Mouse (Mus musculus) forebrain, embryonic 12.5 days (tissue): ENCODE measurements at regions not wholly inside any gene's neighbourhood (a gene's known extent, or its start where the extent isn't known, plus 50 kb on each side); places are given as distances from the start of the nearest gene placed in this dataset.
A peak's percentile ranks its signal among the peaks of the same experiment; 100 is the strongest.

Experiments used
- ATAC-seq: fragments of 200-750 bp; cut with Nextera tagmentation; 2 replicates; pipeline ENCODE4 v1.8.0; 2017; ENCODE audit warnings: moderate TSS enrichment; ENCODE audit not compliant: low FRiP score
- H3K27ac ChIP-seq: fragments of 300-500 bp; sonication (generic); 2 replicates; pipeline ENCODE4 v1.5.1; 2016; ENCODE audit warnings: mild to moderate bottlenecking
- H3K27me3 ChIP-seq: fragments of 300-500 bp; sonication (generic); 2 replicates; pipeline ENCODE4 v1.6.1; 2016; ENCODE audit warnings: mild to moderate bottlenecking
- H3K36me3 ChIP-seq: fragments of 300-500 bp; sonication (generic); replicated peaks from 2 replicates; pipeline ENCODE4 v1.6.1; 2016; ENCODE audit warnings: mild to moderate bottlenecking
- H3K4me1 ChIP-seq: fragments of 300-500 bp; sonication (generic); 2 replicates; pipeline ENCODE4 v1.6.1; 2016
- H3K4me2 ChIP-seq: fragments of 300-500 bp; sonication (generic); 2 replicates; pipeline ENCODE4 v1.6.1; 2016; ENCODE audit warnings: mild to moderate bottlenecking, moderate library complexity
- H3K4me3 ChIP-seq: fragments of 300-500 bp; sonication (generic); replicated peaks from 2 replicates; pipeline ENCODE4 v1.5.1; 2016; ENCODE audit warnings: mild to moderate bottlenecking
- H3K9ac ChIP-seq: fragments of 300-500 bp; sonication (generic); 2 replicates; pipeline ENCODE4 v1.6.1; 2016; ENCODE audit warnings: mild to moderate bottlenecking
- H3K9me3 ChIP-seq: fragments of 300-500 bp; sonication (generic); 2 replicates; pipeline ENCODE4 v1.6.1; 2016
- WGBS: fragments of 180-500 bp; shearing (Covaris S2); methylation state at CpG from one replicate; pipeline ENCODE4 v1.1.7; 2016; 5-methylcytosine and 5-hydroxymethylcytosine counted together

DNA sequence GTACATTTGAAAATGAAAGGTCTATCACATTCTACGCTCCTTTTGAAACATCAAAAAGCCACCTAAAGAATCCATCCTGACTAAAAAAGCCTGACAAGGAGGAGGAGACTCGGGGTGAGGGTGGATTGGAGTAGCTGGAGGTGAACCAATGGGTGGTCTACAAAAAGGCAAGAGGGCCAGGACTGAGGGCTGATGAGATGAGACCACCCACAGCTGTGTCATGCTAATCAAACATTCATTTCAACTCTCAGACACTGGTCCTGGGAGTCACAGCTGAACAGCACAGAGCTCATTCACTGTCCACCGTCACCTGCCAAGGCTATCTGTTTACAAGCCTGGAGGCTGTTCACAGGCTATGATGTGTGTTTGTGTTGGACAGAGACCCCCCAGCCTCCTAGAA lies 244.3 kb upstream of the Slc7a11 start:
- Histone ChIP-seq H3K27ac (no peak overlapping the region), H3K4me2 (no peak overlapping the region), H3K9me3 (no peaks in the 10 kb centered on the region), H3K4me1 (no peaks in the 10 kb centered on the region), H3K36me3 (no peaks in the 10 kb centered on the region), H3K9ac (no peak overlapping the region), H3K27me3 (no peaks in the 10 kb centered on the region), H3K4me3 (no peak overlapping the region)
- no peak for ATAC-seq
- WGBS: 66% methylated on average over 3 of the region's 3 CpGs

DNA sequence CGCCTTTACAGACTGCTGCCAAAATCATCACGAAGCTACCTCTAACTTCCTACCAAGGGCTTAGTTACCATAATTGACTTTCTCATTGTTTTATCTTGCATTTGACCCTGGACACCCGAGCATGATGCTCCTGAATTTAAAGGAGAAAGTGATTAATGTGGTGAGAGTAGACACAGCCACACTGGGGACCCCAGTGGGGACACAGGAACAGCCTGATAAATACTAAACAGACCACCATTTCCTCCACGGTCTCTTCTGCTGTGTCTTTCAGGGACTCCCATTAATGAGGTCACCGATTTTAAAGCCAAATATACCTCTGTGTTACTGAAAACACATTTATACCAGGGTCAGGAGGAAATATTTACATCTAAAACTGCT lies 235.2 kb upstream of the Slc7a11 start:
- H3K9ac ChIP-seq: no peak overlapping the region
- H3K27me3 ChIP-seq: no peaks in the 10 kb centered on the region
- H3K4me2 ChIP-seq: 0 out of 2 replicates have a peak overlapping the region, but pooled peaks have one; percentile 6
- 51% methylated on average over 5 of the region's 5 CpGs for WGBS
- no peaks in the 10 kb centered on the region for H3K9me3 ChIP-seq
- H3K4me1 ChIP-seq: peaks cover 17% of the 10 kb centered on the region
- 0 out of 2 replicates have a peak overlapping the region, but pooled peaks have one; percentile 63 for H3K27ac ChIP-seq
- H3K36me3 ChIP-seq: no peaks in the 10 kb centered on the region
- no peak overlapping the region for H3K4me3 ChIP-seq
- no peak for ATAC-seq

DNA sequence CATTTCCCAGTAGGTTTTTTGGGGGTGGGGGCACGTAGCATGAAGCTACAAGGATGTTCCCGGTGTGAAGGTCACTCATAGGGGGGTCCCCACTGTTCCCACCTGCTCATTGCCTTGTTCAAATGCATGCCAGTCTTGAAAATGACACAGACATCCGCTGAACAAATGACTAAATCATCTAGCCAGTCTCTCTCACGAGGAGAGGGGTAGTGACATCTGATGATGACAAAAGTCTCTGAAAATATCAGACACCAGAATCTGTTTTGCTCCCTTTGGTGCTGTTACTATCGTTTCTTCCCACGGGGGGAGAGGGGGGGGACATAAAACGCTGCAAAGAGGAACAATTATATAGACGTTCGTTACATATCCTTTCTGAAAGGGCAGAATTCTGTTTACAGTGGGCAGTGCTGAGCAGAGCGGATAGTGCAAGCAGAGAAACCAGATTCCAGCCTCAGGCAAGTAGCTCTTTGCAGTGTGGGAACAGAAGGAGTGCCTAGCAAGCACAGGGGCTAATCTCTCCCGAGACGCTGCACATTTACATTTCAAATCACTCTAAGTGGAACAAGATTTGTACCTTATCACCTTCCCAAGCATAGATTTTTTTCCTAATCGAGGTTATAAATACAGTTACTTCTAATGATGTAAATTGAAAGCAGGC lies 234.7 kb upstream of the Slc7a11 start:
- Histone ChIP-seq H3K4me3 (no peak overlapping the region), H3K4me2 (peak overlapping the region; percentile 6; the same call in 1 of the 2 replicates), H3K27me3 (no peaks in the 10 kb centered on the region), H3K9me3 (no peaks in the 10 kb centered on the region), H3K27ac (peak overlapping the region; percentile 63; the same call in 1 of the 2 replicates), H3K4me1 (peaks cover 17% of the 10 kb centered on the region), H3K36me3 (no peaks in the 10 kb centered on the region), H3K9ac (no peak overlapping the region)
- 39% methylated on average over 13 of the region's 13 CpGs for WGBS
- ATAC-seq: peak; percentile 72

DNA sequence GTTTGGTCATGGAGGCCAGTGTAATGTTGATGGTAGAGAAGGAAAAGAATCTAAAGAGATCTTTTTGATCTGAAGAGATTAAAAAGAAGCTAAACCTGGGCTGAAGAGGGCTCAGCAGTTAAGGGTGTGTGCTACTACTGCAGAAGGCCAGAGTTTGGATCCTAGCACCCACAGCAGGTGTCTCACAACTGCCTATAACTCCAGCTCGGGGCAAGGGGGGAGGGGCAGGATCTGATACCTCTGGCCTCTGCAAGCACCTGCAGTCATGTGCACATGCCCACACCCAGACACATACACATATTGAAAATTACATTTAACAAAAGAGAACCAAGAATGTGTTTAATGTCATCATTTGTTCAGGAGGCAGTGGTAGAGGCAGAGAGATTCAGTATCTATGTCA lies 232.4 kb upstream of the Slc7a11 start:
- H3K36me3 ChIP-seq: no peaks in the 10 kb centered on the region
- 71% methylated on average over 1 of the region's 1 CpGs for WGBS
- ATAC-seq: no peak
- H3K4me3 ChIP-seq: no peak overlapping the region
- H3K9me3 ChIP-seq: no peaks in the 10 kb centered on the region
- no peak overlapping the region for H3K9ac ChIP-seq
- no peak overlapping the region for H3K4me2 ChIP-seq
- no peak overlapping the region for H3K27ac ChIP-seq
- H3K4me1 ChIP-seq: peaks cover 17% of the 10 kb centered on the region
- no peaks in the 10 kb centered on the region for H3K27me3 ChIP-seq

DNA sequence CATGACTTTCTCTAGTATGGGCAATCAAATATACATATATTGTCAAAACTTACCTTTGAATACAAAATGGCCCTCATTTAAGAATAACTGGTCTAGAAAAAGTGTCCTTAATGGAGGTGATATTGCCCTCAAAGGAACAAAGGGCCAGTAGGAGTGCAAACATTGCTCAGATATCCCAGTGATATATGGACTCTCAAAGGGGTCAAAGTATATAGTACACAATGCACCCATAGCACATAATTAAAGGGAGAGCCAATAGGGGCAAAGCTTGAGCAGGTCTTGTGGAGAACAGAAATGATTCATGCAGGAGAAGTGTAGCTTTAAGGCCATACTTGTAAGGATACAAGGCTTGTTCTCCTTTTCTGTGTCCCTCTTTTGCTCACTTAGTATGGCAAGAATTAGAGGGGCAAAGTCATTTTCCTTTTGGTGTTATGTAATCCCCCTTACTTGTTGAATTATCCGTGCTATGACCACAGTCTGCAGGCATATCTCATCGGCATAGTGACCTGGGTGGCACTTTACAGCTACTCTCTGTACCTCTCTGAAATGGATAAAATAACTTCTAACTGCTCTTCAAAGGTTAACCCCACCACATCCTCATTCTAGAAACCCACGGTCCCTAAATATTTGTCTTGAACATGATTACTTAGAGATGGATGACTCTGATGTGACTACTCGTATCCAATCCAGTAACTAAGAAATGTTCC lies 231.6 kb upstream of the Slc7a11 start:
- Histone ChIP-seq H3K9me3 (no peaks in the 10 kb centered on the region), H3K4me3 (no peak overlapping the region), H3K4me1 (peaks cover 17% of the 10 kb centered on the region), H3K4me2 (no peak overlapping the region), H3K9ac (no peak overlapping the region), H3K27ac (no peak overlapping the region), H3K36me3 (no peaks in the 10 kb centered on the region), H3K27me3 (no peaks in the 10 kb centered on the region)
- WGBS: 92% methylated on average over 4 of the region's 4 CpGs
- no peak for ATAC-seq

DNA sequence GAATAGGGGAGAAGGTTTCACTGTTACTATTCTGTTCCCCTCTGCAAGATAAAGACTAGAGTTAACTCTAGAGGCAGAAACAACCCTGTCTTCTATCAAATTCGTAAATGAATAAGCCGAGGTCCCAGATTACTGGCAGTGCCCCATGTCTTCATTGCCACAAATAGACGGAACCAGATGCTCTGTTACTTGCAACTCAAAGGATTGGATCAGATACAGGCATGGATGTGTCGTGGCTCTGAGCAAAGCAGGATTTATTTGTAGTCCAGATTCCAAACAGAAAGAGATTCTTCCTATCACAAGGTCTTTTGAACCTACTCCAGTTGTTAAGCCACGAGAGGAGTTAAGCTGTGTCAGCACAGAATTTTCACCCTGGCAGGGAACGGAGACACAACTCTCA lies 221.9 kb upstream of the Slc7a11 start:
- Histone ChIP-seq H3K27me3 (no peaks in the 10 kb centered on the region), H3K4me3 (no peak overlapping the region), H3K4me2 (no peak overlapping the region), H3K9ac (no peak overlapping the region), H3K9me3 (no peaks in the 10 kb centered on the region), H3K36me3 (no peaks in the 10 kb centered on the region), H3K4me1 (peaks cover 3% of the 10 kb centered on the region; the same call in 1 of the 2 replicates), H3K27ac (no peak overlapping the region)
- ATAC-seq: no peak
- WGBS: 87% methylated on average over 6 of the region's 6 CpGs

DNA sequence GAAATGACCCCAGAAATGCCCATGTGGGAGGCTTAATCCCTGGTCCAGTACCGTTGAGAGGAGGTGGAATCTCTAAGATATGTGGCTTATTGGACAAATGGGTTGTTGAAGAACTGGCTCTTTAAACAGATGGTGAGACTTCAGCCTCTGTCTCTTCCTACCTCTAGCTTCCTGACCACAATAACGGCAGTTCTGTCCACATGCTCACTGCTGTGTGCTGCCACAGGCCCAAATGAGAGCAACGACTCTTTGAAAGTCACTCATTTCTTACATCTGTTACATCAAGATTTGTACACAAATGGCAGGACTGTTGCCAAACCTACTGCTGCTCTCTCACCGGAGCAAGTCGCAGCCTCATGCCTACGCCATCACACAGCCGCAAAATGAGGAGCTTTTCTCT lies 217.6 kb upstream of the Slc7a11 start:
- Histone ChIP-seq H3K27ac (no peak overlapping the region), H3K4me1 (peaks cover 3% of the 10 kb centered on the region; the same call in 1 of the 2 replicates), H3K36me3 (no peaks in the 10 kb centered on the region), H3K9ac (no peak overlapping the region), H3K27me3 (no peaks in the 10 kb centered on the region), H3K4me3 (no peak overlapping the region), H3K9me3 (no peaks in the 10 kb centered on the region), H3K4me2 (no peak overlapping the region)
- no peak for ATAC-seq
- WGBS: 88% methylated on average over 7 of the region's 7 CpGs

DNA sequence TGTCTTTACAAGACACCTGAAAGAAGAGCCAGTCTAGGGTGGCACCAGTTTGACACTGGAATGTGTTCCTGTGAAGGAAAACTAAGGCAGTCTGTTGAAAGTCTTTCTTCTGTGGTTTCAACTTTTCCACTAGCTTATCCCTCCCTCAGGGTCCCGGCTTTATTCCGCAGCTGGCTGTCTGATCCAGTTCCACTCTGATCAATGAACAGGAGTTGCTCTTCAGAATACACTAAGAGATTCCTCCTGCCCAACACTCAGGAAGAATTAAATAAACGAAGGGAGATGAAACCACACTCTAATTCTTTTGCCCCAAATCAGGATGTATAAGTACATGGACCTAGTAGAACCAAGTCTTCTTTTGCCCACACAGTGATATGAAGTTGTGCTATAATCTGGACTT lies 217.2 kb upstream of the Slc7a11 start:
- no peak overlapping the region for H3K4me2 ChIP-seq
- no peaks in the 10 kb centered on the region for H3K9me3 ChIP-seq
- WGBS: 84% methylated on average over 3 of the region's 3 CpGs
- H3K4me1 ChIP-seq: peaks cover 3% of the 10 kb centered on the region; the same call in 1 of the 2 replicates
- no peak overlapping the region for H3K4me3 ChIP-seq
- no peaks in the 10 kb centered on the region for H3K27me3 ChIP-seq
- H3K9ac ChIP-seq: no peak overlapping the region
- H3K36me3 ChIP-seq: no peaks in the 10 kb centered on the region
- no peak overlapping the region for H3K27ac ChIP-seq
- ATAC-seq: no peak

DNA sequence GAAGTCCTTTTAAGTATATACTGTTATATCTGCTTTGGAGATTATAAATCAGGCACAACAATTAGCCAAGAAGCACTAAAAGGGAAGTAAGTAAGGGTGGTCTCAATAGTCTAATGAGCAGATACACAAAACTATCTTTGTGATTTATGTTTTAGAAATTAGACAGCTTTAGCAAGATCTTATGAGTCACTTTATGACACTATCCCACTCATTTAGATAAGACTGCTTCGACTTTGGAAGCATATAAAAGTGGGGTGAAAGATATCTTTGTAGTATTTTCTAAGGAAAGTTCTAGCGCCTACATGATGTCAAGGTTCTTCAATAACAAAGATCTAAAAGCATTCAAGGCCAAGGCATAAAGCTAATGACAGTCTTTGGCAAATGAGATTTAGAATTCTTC lies 214.5 kb upstream of the Slc7a11 start:
- 87% methylated on average over 2 of the region's 2 CpGs for WGBS
- Histone ChIP-seq H3K4me2 (no peak overlapping the region), H3K27ac (no peak overlapping the region), H3K9me3 (no peaks in the 10 kb centered on the region), H3K4me1 (peaks cover 3% of the 10 kb centered on the region; the same call in 1 of the 2 replicates), H3K27me3 (no peaks in the 10 kb centered on the region), H3K36me3 (no peaks in the 10 kb centered on the region), H3K9ac (no peak overlapping the region), H3K4me3 (no peak overlapping the region)
- no peak for ATAC-seq

DNA sequence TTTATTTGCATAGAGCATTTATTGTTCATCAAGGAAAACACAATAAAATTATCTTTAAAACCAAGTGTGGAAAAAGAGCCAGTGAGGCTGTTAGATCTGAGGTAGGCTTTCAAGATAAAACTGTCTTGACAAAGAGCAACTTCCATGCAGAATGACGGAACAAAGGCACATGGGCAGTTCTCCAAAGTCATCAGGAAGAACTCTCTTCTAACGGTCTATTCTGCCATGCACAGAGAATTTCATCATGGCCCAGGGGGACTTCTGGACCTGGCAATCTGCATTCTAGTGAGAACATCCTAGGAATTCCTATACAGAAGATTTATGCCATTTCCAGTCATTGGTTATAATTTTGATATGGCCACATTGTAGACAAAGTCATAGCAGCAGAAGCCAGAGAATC lies 211.0 kb upstream of the Slc7a11 start:
- no peak overlapping the region for H3K4me3 ChIP-seq
- no peak overlapping the region for H3K4me2 ChIP-seq
- H3K27ac ChIP-seq: no peak overlapping the region
- H3K4me1 ChIP-seq: no peaks in the 10 kb centered on the region
- 76% methylated on average over 2 of the region's 2 CpGs for WGBS
- H3K9ac ChIP-seq: no peak overlapping the region
- H3K36me3 ChIP-seq: no peaks in the 10 kb centered on the region
- no peaks in the 10 kb centered on the region for H3K27me3 ChIP-seq
- H3K9me3 ChIP-seq: no peaks in the 10 kb centered on the region
- no peak for ATAC-seq

DNA sequence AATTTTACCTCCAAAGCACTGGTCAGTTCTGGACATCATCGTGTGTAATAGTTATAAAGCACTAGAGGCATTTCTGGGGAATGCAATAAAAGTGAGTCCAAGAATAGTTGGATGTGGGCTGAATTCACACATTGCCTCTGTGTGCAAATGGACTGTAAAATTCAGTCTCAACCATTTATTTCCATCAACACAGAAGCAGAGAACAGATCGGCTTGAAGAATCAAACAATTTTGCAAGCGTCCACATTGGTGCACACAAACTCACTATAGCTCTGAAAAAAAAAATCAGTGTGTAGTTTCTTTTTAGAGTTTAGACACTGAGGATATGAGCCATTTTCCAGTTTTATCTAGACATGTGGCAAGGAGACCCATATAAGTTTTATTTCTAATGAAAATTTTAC lies 208.9 kb upstream of the Slc7a11 start:
- Histone ChIP-seq H3K4me3 (no peak overlapping the region), H3K4me1 (no peaks in the 10 kb centered on the region), H3K27me3 (no peaks in the 10 kb centered on the region), H3K36me3 (no peaks in the 10 kb centered on the region), H3K9me3 (no peaks in the 10 kb centered on the region), H3K4me2 (no peak overlapping the region), H3K27ac (no peak overlapping the region), H3K9ac (no peak overlapping the region)
- ATAC-seq: no peak
- 96% methylated on average over 3 of the region's 3 CpGs for WGBS

DNA sequence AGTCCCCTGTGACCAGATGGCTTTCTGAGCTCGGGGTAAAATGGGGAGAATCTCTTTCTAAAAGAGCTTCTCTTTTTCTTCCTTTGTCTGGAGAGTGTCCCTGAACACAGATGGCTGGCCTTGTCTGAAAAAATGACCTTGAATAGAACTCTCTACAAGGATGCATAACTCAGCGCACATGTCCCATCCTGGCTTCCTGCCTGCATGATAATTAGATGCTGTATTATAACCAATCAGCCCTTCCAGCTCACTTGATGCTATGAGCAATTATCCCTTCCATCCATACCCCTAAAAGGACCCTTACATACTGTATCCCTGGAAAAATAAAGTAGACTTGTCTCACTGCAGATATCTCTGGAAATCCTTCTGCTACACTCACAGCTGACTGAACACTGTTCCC lies 199.7 kb upstream of the Slc7a11 start:
- 0 out of 2 replicates have a peak, but pooled peaks have one; percentile 31 for ATAC-seq
- Histone ChIP-seq H3K27ac (no peak overlapping the region), H3K4me2 (no peak overlapping the region), H3K9me3 (no peaks in the 10 kb centered on the region), H3K4me1 (peaks cover 10% of the 10 kb centered on the region; the same call in 1 of the 2 replicates), H3K27me3 (0 out of 2 replicates have a peak, but pooled peaks cover under 1% of the 10 kb centered on the region), H3K9ac (no peak overlapping the region), H3K4me3 (no peak overlapping the region), H3K36me3 (no peaks in the 10 kb centered on the region)
- 59% methylated on average over 2 of the region's 2 CpGs for WGBS

DNA sequence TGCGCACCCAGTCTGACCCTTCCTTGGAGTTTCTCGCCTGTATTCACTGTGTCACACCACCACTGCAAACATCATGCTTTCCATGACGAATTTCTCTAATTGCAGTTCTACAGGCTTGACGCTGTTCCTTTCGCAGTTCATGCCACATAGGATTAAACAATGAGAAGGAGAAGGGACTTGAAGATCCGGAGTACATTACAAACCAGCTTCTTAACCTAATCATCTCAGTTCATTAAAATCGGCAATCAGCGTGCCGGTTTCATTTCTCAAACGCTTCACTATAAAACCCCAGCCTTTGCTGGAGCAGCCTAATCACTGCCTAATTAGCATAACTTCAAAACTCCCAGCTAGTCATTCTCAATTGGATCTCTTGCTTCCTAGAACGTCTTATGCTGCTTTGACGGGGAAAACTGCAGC lies 196.5 kb upstream of the Slc7a11 start:
- Histone ChIP-seq H3K27ac (peak overlapping the region; percentile 59; the same call in 1 of the 2 replicates), H3K9ac (no peak overlapping the region), H3K36me3 (no peaks in the 10 kb centered on the region), H3K27me3 (0 out of 2 replicates have a peak, but pooled peaks cover 4% of the 10 kb centered on the region), H3K9me3 (no peaks in the 10 kb centered on the region), H3K4me2 (peak overlapping the region; percentile 33), H3K4me3 (no peak overlapping the region), H3K4me1 (peaks cover 10% of the 10 kb centered on the region; the same call in 1 of the 2 replicates)
- WGBS: 31% methylated on average over 12 of the region's 12 CpGs
- peak; percentile 74; the same call in 1 of the 2 replicates for ATAC-seq
